Mouse (Mus musculus) gastrocnemius, postnatal 14 days (tissue): ENCODE data around the gene Trat1. TPM values are rescaled to one million over a fixed set of nuclear protein-coding genes. Genes with fewer than 3 reads are reported as not detected.

Source experiments
- DNase-seq: peaks from one replicate; pipeline ENCODE4 v3.0.0; 2021; ENCODE audit warnings: mixed read lengths
- intact Hi-C: fragments of 180-260 bp; cut with DNase I; formaldehyde crosslinking; loops from one replicate; pipeline ENCODE4 v1.15.1; 2025; ENCODE audit warnings: low total_unique reads
- total RNA-seq, 2 experiments: library from RNA; stranded (reverse); gene quantifications; 2 replicates each; pipeline ENCODE4 v1.2.3; 2021

Gene Trat1
- total RNA-seq, 2 experiments from 2014 or later: not detected

GRCm38 (mm10) chr16:48738429-48738828 is 33.4 kb downstream of the Trat1 start:
- no peak for DNase-seq

GRCm38 (mm10) chr16:48736890-48737289 is 34.9 kb downstream of the Trat1 start:
- intact Hi-C loops: no loop called here

More at GRCm38 (mm10) chr16:48738429-48738828, 33.4 kb downstream of the Trat1 start:
- intact Hi-C loops: no loop called here

DNA sequence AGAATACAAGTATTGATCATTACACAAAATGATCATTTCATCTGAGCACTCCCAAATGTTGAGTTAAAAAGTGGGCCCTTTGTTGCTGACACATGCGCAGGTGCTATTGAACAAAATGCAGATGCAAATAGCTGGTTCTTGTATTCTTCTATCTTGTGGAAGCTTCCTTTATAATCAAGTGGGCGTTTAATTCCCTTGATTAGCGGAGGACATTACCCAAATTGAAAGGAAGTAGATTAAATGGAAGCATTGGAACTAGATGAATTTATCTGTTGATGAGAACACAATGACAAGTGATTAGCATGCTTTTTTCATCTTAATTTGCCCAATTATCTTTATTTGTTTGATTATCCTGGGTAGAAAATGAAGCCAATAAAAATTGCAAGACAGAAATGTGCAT is 51.6 kb downstream of the Trat1 start:
- DNase-seq: no peak
- intact Hi-C loops: no loop called here

More at GRCm38 (mm10) chr16:48736890-48737289, 34.9 kb downstream of the Trat1 start:
- DNase-seq: no peak

DNA sequence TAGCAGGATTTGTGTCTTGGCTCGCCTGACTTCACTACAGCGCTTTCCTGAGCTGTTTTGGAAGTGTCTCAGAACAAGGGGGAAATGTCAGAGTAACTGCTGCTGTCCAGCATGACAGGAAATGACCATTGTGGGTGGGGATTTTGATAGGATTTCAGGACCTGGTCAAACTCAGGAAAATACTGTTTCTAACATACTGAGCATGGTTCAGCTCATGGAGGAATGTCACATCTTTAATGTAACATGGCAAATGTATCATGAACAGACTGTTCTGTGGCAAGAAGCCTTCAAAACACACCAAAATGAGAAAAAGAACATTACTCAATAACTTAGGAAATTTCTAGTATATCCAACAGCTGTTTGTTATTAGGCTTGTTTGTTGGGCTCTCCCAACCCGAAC is 52.1 kb downstream of the Trat1 start:
- intact Hi-C loops: no loop called here
- no peak for DNase-seq

GRCm38 (mm10) chr16:48716343-48716742 is 55.5 kb downstream of the Trat1 start:
- intact Hi-C loops: no loop called here

GRCm38 (mm10) chr16:48701896-48702295 is 69.9 kb downstream of the Trat1 start:
- intact Hi-C loops: no loop called here
- no peak for DNase-seq

More at GRCm38 (mm10) chr16:48716343-48716742, 55.5 kb downstream of the Trat1 start:
- no peak for DNase-seq

Other genes starting within 250 kb of the Trat1 start
- not detected for gene Retnlb, start 44.8 kb upstream of the Trat1 start, total RNA-seq
- 1 to 10 TPM; 2.8 to 5.6 TPM for gene Retnla, start 70.5 kb upstream of the Trat1 start, total RNA-seq
- not detected for gene Retnlg, start 100.6 kb upstream of the Trat1 start, total RNA-seq
- gene Dzip3, start 222.1 kb upstream of the Trat1 start, total RNA-seq: 1 to 10 TPM; 5.1 to 5.2 TPM
- 1 to 10 TPM; 2.1 to 2.4 TPM for gene Cip2a, start 222.2 kb upstream of the Trat1 start, total RNA-seq